Mouse (Mus musculus) macrophage (primary cell): ENCODE data around the gene Prps1l1. TPM values are rescaled to one million over a fixed set of nuclear protein-coding genes. Genes with fewer than 3 reads are reported as not detected.

Experiments used
- H3K27ac ChIP-seq: fragments of 350-480 bp; formaldehyde crosslinking; 2 replicates; pipeline ENCODE4 v1.9.0; 2021
- H3K36me3 ChIP-seq: fragments of 350-480 bp; formaldehyde crosslinking; 2 replicates; pipeline ENCODE4 v1.9.0; 2021; ENCODE audit errors: inconsistent target
- H3K4me3 ChIP-seq: fragments of 350-480 bp; formaldehyde crosslinking; 2 replicates; pipeline ENCODE4 v1.9.0; 2021; ENCODE audit errors: inconsistent target
- H3K79me2 ChIP-seq: fragments of 350-480 bp; formaldehyde crosslinking; 2 replicates; pipeline ENCODE4 v1.9.0; 2021; ENCODE audit errors: inconsistent target
- WGBS: methylation state at CpG from one replicate; pipeline ENCODE4 v1.1.7; 2026; ENCODE audit warnings: inconsistent platforms; ENCODE audit not compliant: missing documents; 5-methylcytosine and 5-hydroxymethylcytosine counted together
- polyA plus RNA-seq: library from polyadenylated mRNA; stranded (reverse); fragments of 250-400 nt; gene quantifications from 3 replicates; pipeline ENCODE4 v1.2.4, GENCODE M21; 2018; ENCODE audit warnings: inconsistent platforms
- total RNA-seq, 78 experiments: library from RNA; depleted of rRNA; stranded (reverse); fragments of 250-400 nt; gene quantifications; 1 replicate in 9 of 78; 2 replicates in 24 of 78; 3 replicates in 43 of 78; 4 replicates in 2 of 78; pipeline ENCODE4 v1.2.4; 2018; ENCODE audit warnings: inconsistent platforms in 56 of 78

Gene Prps1l1
- total RNA-seq (2018; cell fraction: chromatin; rRNA removed): not detected
- not detected for total RNA-seq (2018; cell fraction: cytosol; rRNA removed)
- total RNA-seq (2018; cell fraction: nucleus; rRNA removed): not detected
- not detected in 3 replicates for polyA plus RNA-seq

DNA sequence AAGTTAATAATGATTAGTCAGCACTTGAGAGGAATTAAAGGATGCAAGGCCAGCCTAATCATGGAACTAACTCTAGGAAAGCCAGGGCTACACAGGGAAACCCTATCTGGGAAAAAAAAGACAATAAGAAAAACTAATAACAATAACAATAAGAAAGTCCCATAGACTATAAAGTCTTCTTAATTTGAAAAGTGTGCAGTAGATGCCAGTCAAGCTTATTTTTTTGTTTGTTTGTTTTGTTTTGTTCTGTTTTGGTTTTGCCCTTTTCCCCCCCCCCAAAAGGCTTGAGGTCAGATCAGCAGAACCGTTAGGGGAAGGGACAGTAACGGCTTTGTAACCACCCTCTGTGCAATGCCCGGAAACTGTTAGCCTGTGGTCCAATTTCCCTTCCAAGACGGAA is at the start of gene Prps1l1:
TSS of gene Prps1l1 (plus strand) at position 301 of the 400 bp plus-strand sequence.
- WGBS: 80% methylated on average over 4 of the region's 4 CpGs

DNA sequence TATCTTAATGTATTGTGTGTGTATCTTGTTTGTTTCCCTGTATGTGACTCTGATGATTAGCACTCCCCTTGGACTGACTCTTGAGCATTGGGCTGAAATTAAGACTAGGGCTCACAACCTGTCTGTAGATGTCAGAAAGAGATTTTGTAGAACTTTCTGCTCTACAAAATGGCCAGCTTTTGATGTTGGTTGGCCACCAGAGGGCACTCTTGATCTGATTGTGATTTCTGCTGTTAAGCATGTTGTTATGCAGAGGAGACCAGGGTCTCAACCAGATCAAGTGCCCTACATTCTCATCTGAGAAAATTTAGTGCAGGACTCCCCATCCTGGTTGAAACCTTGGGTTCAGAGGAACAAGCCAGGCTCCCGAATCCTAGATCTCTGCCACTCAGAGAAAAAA is 46.6 kb upstream of the Prps1l1 start:
- WGBS: 100% methylated on average over 1 of the region's 1 CpGs
- Histone ChIP-seq H3K79me2 (no peaks in the 10 kb centered on the region), H3K27ac (no peak overlapping the region), H3K4me3 (no peak overlapping the region), H3K36me3 (no peaks in the 10 kb centered on the region)

More for the DNA sequence above, at the start of gene Prps1l1:
- Histone ChIP-seq H3K79me2 (no peaks in the 10 kb centered on the region), H3K36me3 (no peaks in the 10 kb centered on the region), H3K4me3 (no peak within 1 kb of the TSS), H3K27ac (no peak within 1 kb of the TSS)

DNA sequence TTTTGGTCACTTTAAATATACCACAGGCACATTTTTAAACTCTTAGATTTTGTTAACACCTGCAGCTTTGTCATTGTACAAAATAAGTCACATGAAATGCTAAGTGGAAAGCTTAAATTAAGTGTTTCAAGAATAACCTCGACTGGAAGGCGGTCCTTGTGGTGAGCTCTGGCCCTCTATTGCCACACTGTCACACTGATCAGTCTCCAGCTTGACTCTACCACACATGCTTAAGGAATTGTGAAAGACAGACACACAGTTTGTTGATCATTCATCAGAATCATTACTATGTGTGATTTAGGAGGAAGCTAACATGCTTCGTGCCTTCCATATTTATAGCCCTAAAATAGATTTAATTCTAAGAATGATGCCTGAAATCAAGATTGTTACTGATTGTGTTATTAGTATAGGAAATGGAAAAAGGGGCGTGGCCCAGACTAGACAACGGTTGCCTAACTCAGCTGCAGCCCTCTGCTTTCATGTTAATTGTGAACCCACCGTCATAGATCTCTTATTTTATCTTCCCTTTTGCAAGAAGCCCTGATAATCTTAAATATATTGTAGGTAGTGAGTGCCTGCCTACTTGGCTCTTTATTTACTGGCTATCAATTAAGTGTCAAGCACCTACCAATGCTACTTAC is 35.4 kb upstream of the Prps1l1 start:
- 54% methylated on average over 6 of the region's 6 CpGs for WGBS
- H3K4me3 ChIP-seq: no peak overlapping the region
- no peaks in the 10 kb centered on the region for H3K36me3 ChIP-seq
- H3K79me2 ChIP-seq: no peaks in the 10 kb centered on the region
- no peak overlapping the region for H3K27ac ChIP-seq

DNA sequence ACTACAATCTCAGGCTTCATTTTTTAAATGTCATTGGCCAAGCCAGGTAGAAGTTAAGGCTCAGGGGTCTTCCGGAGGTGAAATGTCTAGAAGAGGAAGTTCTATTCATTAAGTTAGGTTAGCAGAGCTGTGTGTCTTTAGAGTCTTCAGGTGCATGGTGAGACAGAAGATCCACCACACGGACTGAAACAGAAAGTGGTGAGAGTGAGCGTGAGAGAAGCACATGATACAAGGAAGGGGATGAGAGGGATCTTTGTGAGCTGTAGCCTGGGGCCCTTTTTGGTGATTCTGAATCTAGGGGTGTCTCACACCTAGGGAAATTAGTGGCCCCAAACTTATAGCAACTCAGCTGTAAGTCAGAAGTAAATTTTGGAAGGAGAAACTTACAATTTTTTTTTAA is 8.6 kb upstream of the Prps1l1 start:
- H3K4me3 ChIP-seq: no peak overlapping the region
- 83% methylated on average over 3 of the region's 3 CpGs for WGBS
- H3K36me3 ChIP-seq: no peaks in the 10 kb centered on the region
- no peaks in the 10 kb centered on the region for H3K79me2 ChIP-seq
- H3K27ac ChIP-seq: no peak overlapping the region

DNA sequence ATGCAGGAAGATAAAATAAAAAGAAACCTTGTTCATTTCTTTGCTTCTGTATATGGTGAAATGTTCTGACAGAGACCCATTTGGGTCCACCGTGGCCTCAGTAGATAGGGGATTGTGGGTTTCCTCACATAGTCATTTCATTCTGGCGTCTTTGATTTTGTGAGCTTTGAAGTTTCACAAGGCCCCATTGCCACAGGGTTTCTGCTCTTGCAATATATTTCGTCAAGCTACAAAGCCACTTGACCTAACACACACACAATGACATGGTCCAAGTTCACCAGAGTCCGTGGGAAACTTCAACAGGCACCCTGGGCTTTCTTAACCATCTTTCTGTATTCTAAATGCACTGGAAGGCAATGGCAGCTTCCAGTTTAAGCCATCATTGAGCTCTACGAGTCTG is 1.3 kb downstream of the Prps1l1 start:
- H3K79me2 ChIP-seq: no peaks in the 10 kb centered on the region
- no peak overlapping the region for H3K4me3 ChIP-seq
- 91% methylated on average over 5 of the region's 5 CpGs for WGBS
- no peaks in the 10 kb centered on the region for H3K36me3 ChIP-seq
- no peak overlapping the region for H3K27ac ChIP-seq

DNA sequence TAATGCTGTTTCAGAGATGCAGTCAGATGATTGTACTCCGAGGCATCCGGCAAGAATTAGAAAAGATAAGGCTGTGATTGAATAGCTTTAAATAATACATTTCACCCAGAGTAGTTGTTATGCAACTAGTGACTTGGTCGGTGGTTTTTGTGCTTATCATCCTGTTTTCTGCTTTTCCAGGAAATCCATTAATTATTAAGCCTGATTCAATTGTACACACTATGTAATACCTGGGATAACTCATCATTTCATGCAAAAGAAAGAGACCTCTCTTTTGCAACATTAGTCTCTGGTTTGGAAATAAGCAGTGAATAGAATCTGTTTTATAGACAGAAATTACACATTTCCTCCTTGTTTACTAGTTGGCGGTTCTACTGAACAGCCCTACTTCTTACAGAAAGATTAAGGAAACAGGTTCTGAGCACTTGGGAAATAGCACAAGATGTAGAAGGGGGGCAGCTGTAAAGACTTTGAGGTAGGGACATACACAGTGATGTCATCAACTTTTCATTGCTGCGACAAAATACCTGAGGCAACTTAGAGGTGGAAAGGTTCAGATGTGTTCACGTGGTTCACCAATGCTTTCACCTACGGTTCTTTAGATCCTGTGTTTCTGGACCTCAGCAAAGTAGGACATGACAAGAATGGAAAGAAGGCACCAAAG is 5.1 kb downstream of the Prps1l1 start:
- no peak overlapping the region for H3K4me3 ChIP-seq

GRCm38 (mm10) chr12:34990387-34990786 is 5.8 kb downstream of the Prps1l1 start:
- Histone ChIP-seq H3K36me3 (no peaks in the 10 kb centered on the region), H3K27ac (no peak overlapping the region), H3K79me2 (no peaks in the 10 kb centered on the region), H3K4me3 (no peak overlapping the region)
- 56% methylated on average over 4 of the region's 4 CpGs for WGBS

More for the DNA sequence above, 5.1 kb downstream of the Prps1l1 start:
- H3K27ac ChIP-seq: no peak overlapping the region
- no peaks in the 10 kb centered on the region for H3K79me2 ChIP-seq
- no peaks in the 10 kb centered on the region for H3K36me3 ChIP-seq
- 84% methylated on average over 7 of the region's 7 CpGs for WGBS

DNA sequence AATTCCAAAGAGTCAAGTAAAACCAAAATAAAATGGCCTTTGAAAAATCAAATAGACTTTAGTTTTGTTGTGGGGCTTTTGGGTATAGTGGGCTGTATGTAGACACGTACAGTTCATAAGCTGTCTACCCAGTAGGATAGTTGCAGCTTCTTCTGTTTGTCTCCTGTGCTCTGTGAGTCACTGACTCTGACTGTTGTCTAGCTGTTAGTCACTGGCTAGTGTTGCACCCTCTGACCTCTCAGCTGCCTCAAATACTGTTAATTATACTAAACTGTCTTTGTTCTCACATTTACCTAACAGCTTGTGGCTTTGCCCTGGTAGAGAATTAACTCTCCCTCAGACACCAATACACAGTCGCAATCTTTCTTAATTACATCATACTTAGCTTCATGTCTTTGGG is 7.3 kb downstream of the Prps1l1 start:
- H3K4me3 ChIP-seq: no peak overlapping the region
- whole genome bisulfite sequencing: 79% methylated on average over 2 of the region's 2 CpGs
- H3K27ac ChIP-seq: no peak overlapping the region
- no peaks in the 10 kb centered on the region for H3K79me2 ChIP-seq
- H3K36me3 ChIP-seq: no peaks in the 10 kb centered on the region

GRCm38 (mm10) chr12:34997597-34998182 is 13.1 kb downstream of the Prps1l1 start:
- H3K36me3 ChIP-seq: no peaks in the 10 kb centered on the region
- 3% methylated on average over 3 of the region's 3 CpGs for WGBS
- no peak overlapping the region for H3K4me3 ChIP-seq
- H3K79me2 ChIP-seq: no peaks in the 10 kb centered on the region
- no peak overlapping the region for H3K27ac ChIP-seq

- Histone ChIP-seq H3K36me3 (no peaks in the 10 kb centered on the region), H3K27ac (no peak overlapping the region), H3K79me2 (no peaks in the 10 kb centered on the region), H3K4me3 (no peak overlapping the region)
- 94% methylated on average over 12 of the region's 12 CpGs for WGBS
These were observed 14.4 kb downstream of the Prps1l1 start for GRCm38 (mm10) chr12:34998778-34999467.

DNA sequence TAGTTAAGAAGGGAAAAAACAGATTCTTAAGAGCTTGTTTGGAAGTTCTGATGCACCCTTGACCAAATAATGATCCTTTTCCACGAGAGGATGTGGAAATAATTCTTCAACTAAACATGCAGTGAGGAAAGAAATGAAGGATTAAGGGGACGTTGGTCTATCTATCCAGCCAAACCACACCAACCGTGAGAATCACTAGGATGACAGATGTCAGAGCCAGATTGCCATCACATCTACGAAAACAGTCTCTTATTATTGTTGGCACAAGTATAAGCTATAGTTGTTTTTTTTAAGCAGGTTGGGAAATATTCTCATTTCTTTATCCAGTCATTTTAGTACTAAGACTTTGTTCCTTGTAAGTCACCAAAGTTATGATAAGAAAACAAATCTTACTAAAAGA is 15.8 kb downstream of the Prps1l1 start:
- Histone ChIP-seq H3K4me3 (no peak overlapping the region), H3K79me2 (no peaks in the 10 kb centered on the region), H3K27ac (no peak overlapping the region), H3K36me3 (no peaks in the 10 kb centered on the region)
- 84% methylated on average over 3 of the region's 4 CpGs for WGBS

GRCm38 (mm10) chr12:35005748-35006147 is 21.2 kb downstream of the Prps1l1 start:
- Histone ChIP-seq H3K27ac (no peak overlapping the region), H3K4me3 (no peak overlapping the region), H3K36me3 (no peaks in the 10 kb centered on the region), H3K79me2 (no peaks in the 10 kb centered on the region)

- WGBS: 100% methylated on average over 1 of the region's 1 CpGs
- H3K27ac ChIP-seq: no peak overlapping the region
- H3K36me3 ChIP-seq: no peaks in the 10 kb centered on the region
- no peak overlapping the region for H3K4me3 ChIP-seq
- H3K79me2 ChIP-seq: no peaks in the 10 kb centered on the region
These were observed 23.3 kb downstream of the Prps1l1 start for GRCm38 (mm10) chr12:35007851-35008250.

- no peaks in the 10 kb centered on the region for H3K36me3 ChIP-seq
- WGBS: 92% methylated on average over 11 of the region's 11 CpGs
- H3K27ac ChIP-seq: no peak overlapping the region
- H3K79me2 ChIP-seq: no peaks in the 10 kb centered on the region
- H3K4me3 ChIP-seq: no peak overlapping the region
These were observed 24.0 kb downstream of the Prps1l1 start for GRCm38 (mm10) chr12:35008340-35009137.
